Mouse (Mus musculus) common myeloid progenitor, adult 5-6 weeks (primary cell): ENCODE data around the gene Fam118b. TPM values are rescaled to one million over a fixed set of nuclear protein-coding genes. Genes with fewer than 3 reads are reported as not detected.

ENCODE experiments used
- ATAC-seq: replicated peaks from 2 replicates; pipeline ENCODE4 v1.8.0; 2016; ENCODE audit warnings: low read depth, mild to moderate bottlenecking, moderate TSS enrichment, inconsistent platforms; ENCODE audit not compliant: poor library complexity, severe bottlenecking
- total RNA-seq: library from RNA; stranded (forward); fragments of 200-1000, 187-1606 nt; gene quantifications from 2 replicates; pipeline ENCODE4 v1.2.3, GENCODE M21; 2017

The Fam118b gene
- total RNA-seq, 1 experiment from 2014 or later = 14.6 TPM

- ATAC-seq = peak; percentile 40
Measured at GRCm38 (mm10) chr9:35267976-35268715, 541 bp upstream of the Fam118b start.

GRCm38 (mm10) chr9:35264509-35264908 lies 3.1 kb downstream of the Fam118b start:
- ATAC-seq = no peak

- no peak for ATAC-seq
Measured at GRCm38 (mm10) chr9:35263431-35263830, 4.2 kb downstream of the Fam118b start.

- ATAC-seq = no peak
Measured at GRCm38 (mm10) chr9:35262418-35262817, 5.2 kb downstream of the Fam118b start.

- no peak for ATAC-seq
Measured at GRCm38 (mm10) chr9:35257365-35257764, 10.2 kb downstream of the Fam118b start.

GRCm38 (mm10) chr9:35249476-35249875 lies 18.1 kb downstream of the Fam118b start:
- no peak for ATAC-seq

- no peak for ATAC-seq
Measured at GRCm38 (mm10) chr9:35247405-35247804, 20.2 kb downstream of the Fam118b start.

- ATAC-seq = no peak
Measured at GRCm38 (mm10) chr9:35239734-35240133, 27.9 kb downstream of the Fam118b start.

- ATAC-seq = no peak
Measured at GRCm38 (mm10) chr9:35238915-35239571, 28.6 kb downstream of the Fam118b start.

- ATAC-seq = no peak
Measured at GRCm38 (mm10) chr9:35238371-35238770, 29.2 kb downstream of the Fam118b start.

GRCm38 (mm10) chr9:35235996-35236395 lies 31.6 kb downstream of the Fam118b start:
- no peak for ATAC-seq

- ATAC-seq = no peak
Measured at GRCm38 (mm10) chr9:35228671-35229070, 38.9 kb downstream of the Fam118b start.

- ATAC-seq = no peak
Measured at GRCm38 (mm10) chr9:35223466-35223865, 44.1 kb downstream of the Fam118b start.

GRCm38 (mm10) chr9:35217963-35218362 lies 49.6 kb downstream of the Fam118b start:
- ATAC-seq = no peak

- peak; percentile 6; the same call in 1 of the 2 replicates for ATAC-seq
Measured at GRCm38 (mm10) chr9:35211573-35212511, 55.8 kb downstream of the Fam118b start.

- ATAC-seq = peak; percentile 95
Measured at GRCm38 (mm10) chr9:35210542-35211474, 56.8 kb downstream of the Fam118b start, which contains the start of gene Foxred1. Gene Foxred1, minus strand, starts transcription at chr9:35211055.

- no peak for ATAC-seq
Measured at GRCm38 (mm10) chr9:35204421-35204820, 63.2 kb downstream of the Fam118b start.

- ATAC-seq = no peak
Measured at GRCm38 (mm10) chr9:35203536-35203935, 64.1 kb downstream of the Fam118b start.

- no peak for ATAC-seq
Measured at GRCm38 (mm10) chr9:35200529-35201060, 67.0 kb downstream of the Fam118b start.
